Mouse (Mus musculus): ENCODE measurements around the gene Asb15. TPM values are rescaled to one million over a fixed set of nuclear protein-coding genes. Genes with fewer than 3 reads are reported as not detected.

Gene Asb15
- polyA plus RNA-seq, 1 experiment from 2014 or later = not detected

- no peaks in the 10 kb centered on the region for H3K36me3 ChIP-seq (ENCODE audit: control insufficient read depth, insufficient read depth, low read length)
- H3K27ac ChIP-seq (ENCODE audit: low read length) = no peak overlapping the region
- H3K9ac ChIP-seq (ENCODE audit: low read depth, low read length) = no peak overlapping the region
- H3K4me2 ChIP-seq (ENCODE audit: low read length) = no peak overlapping the region
- no peak for ATAC-seq
- H3K4me3 ChIP-seq (ENCODE audit: low read depth, low read length) = no peak overlapping the region
- 0 out of 2 replicates have a peak, but pooled peaks cover 2% of the 10 kb centered on the region for H3K9me3 ChIP-seq (replicated peaks; ENCODE audit: control insufficient read depth, low read length, poor library complexity, severe bottlenecking)
- no peaks in the 10 kb centered on the region for H3K4me1 ChIP-seq (ENCODE audit: control insufficient read depth, insufficient read depth, low read length)
- no peaks in the 10 kb centered on the region for H3K27me3 ChIP-seq (ENCODE audit: control insufficient read depth, insufficient read depth, low read depth, low read length)
Observed at GRCm38 (mm10) chr6:24573319-24573718, 45.4 kb downstream of the Asb15 start.

- Histone ChIP-seq H3K27ac (ENCODE audit: low read length) (no peak overlapping the region), H3K36me3 (ENCODE audit: control insufficient read depth, insufficient read depth, low read length) (no peaks in the 10 kb centered on the region), H3K4me1 (ENCODE audit: control insufficient read depth, insufficient read depth, low read length) (no peaks in the 10 kb centered on the region; the same call in 1 of the 2 replicates), H3K9ac (ENCODE audit: low read depth, low read length) (no peak overlapping the region), H3K27me3 (ENCODE audit: control insufficient read depth, insufficient read depth, low read depth, low read length) (no peaks in the 10 kb centered on the region), H3K4me3 (ENCODE audit: low read depth, low read length) (no peak overlapping the region), H3K9me3 (replicated peaks; ENCODE audit: control insufficient read depth, low read length, poor library complexity, severe bottlenecking) (no peaks in the 10 kb centered on the region), H3K4me2 (ENCODE audit: low read length) (no peak overlapping the region)
- 84% methylated on average over 3 of the region's 3 CpGs for WGBS
- no peak for ATAC-seq
Observed at GRCm38 (mm10) chr6:24583456-24583855, 55.5 kb downstream of the Asb15 start.

- ATAC-seq = no peak
- no peaks in the 10 kb centered on the region for H3K27me3 ChIP-seq (ENCODE audit: control insufficient read depth, insufficient read depth, low read depth, low read length)
- no peaks in the 10 kb centered on the region; the same call in 1 of the 2 replicates for H3K4me1 ChIP-seq (ENCODE audit: control insufficient read depth, insufficient read depth, low read length)
- WGBS = 67% methylated on average over 8 of the region's 10 CpGs
- no peak overlapping the region; the same call in 1 of the 2 replicates for H3K27ac ChIP-seq (ENCODE audit: low read length)
- no peaks in the 10 kb centered on the region for H3K36me3 ChIP-seq (ENCODE audit: control insufficient read depth, insufficient read depth, low read length)
- no peak overlapping the region for H3K4me3 ChIP-seq (ENCODE audit: low read depth, low read length)
- no peak overlapping the region for H3K4me2 ChIP-seq (ENCODE audit: low read length)
- no peaks in the 10 kb centered on the region for H3K9me3 ChIP-seq (replicated peaks; ENCODE audit: control insufficient read depth, low read length, poor library complexity, severe bottlenecking)
- no peak overlapping the region for H3K9ac ChIP-seq (ENCODE audit: low read depth, low read length)
Observed at GRCm38 (mm10) chr6:24585431-24586310, 57.7 kb downstream of the Asb15 start.

DNA sequence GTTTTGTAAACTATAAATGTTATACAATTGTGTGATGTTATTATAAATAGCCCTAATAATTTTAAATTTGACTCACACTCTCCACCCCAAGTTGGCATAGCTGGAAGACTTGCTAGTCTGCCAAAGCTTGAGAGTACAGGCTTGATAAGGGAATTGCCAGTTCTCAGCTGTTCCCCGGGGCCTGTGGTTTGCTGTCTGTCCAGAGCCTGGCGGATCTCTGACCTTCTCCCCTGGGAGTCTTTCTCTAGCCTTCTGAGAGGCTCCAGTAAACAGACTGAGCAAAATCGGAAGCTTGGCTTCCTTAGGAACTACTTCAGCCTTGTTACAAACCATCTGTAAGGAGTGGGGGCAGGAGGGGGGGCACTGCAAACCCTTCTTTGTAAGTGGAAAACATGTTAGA, 58.9 kb downstream of the Asb15 start:
- no peak overlapping the region for H3K9ac ChIP-seq (ENCODE audit: low read depth, low read length)
- H3K4me3 ChIP-seq (ENCODE audit: low read depth, low read length) = no peak overlapping the region
- no peak overlapping the region for H3K27ac ChIP-seq (ENCODE audit: low read length)
- ATAC-seq = no peak
- H3K4me1 ChIP-seq (ENCODE audit: control insufficient read depth, insufficient read depth, low read length) = no peaks in the 10 kb centered on the region; the same call in 1 of the 2 replicates
- no peak overlapping the region for H3K4me2 ChIP-seq (ENCODE audit: low read length)
- H3K27me3 ChIP-seq (ENCODE audit: control insufficient read depth, insufficient read depth, low read depth, low read length) = no peaks in the 10 kb centered on the region
- no peaks in the 10 kb centered on the region for H3K9me3 ChIP-seq (replicated peaks; ENCODE audit: control insufficient read depth, low read length, poor library complexity, severe bottlenecking)
- WGBS = 41% methylated on average over 3 of the region's 3 CpGs
- H3K36me3 ChIP-seq (ENCODE audit: control insufficient read depth, insufficient read depth, low read length) = no peaks in the 10 kb centered on the region

DNA sequence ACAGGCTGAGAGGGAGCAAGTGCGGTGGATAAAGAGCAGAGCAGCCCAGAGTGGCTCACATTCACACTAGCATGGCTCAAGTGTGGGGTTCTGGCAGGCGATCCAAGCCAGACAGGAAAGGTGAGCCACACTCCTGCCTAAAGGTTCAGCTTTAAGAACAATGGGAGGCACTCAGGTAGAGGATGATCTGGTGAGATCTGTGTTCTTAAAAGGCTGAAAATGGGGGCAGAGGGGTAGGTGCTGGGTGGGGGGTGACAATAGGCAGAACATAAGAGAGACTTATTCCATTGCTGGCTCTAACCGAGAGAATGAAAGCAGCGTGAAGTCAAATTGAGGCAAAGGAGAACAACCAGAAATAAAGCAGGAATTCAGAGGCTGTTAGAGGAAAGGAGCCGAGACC, 62.3 kb downstream of the Asb15 start:
- no peak for ATAC-seq
- no peak overlapping the region for H3K4me2 ChIP-seq (ENCODE audit: low read length)
- H3K4me1 ChIP-seq (ENCODE audit: control insufficient read depth, insufficient read depth, low read length) = no peaks in the 10 kb centered on the region; the same call in 1 of the 2 replicates
- H3K36me3 ChIP-seq (ENCODE audit: control insufficient read depth, insufficient read depth, low read length) = no peaks in the 10 kb centered on the region
- H3K9ac ChIP-seq (ENCODE audit: low read depth, low read length) = no peak overlapping the region
- H3K27ac ChIP-seq (ENCODE audit: low read length) = no peak overlapping the region
- H3K9me3 ChIP-seq (replicated peaks; ENCODE audit: control insufficient read depth, low read length, poor library complexity, severe bottlenecking) = no peaks in the 10 kb centered on the region
- no peaks in the 10 kb centered on the region for H3K27me3 ChIP-seq (ENCODE audit: control insufficient read depth, insufficient read depth, low read depth, low read length)
- WGBS = 75% methylated on average over 5 of the region's 5 CpGs
- no peak overlapping the region for H3K4me3 ChIP-seq (ENCODE audit: low read depth, low read length)

- H3K27me3 ChIP-seq (ENCODE audit: control insufficient read depth, insufficient read depth, low read depth, low read length) = no peaks in the 10 kb centered on the region
- H3K4me3 ChIP-seq (ENCODE audit: low read depth, low read length) = no peak overlapping the region
- no peak for ATAC-seq
- no peak overlapping the region for H3K9ac ChIP-seq (ENCODE audit: low read depth, low read length)
- WGBS = 51% methylated on average over 10 of the region's 10 CpGs
- H3K9me3 ChIP-seq (replicated peaks; ENCODE audit: control insufficient read depth, low read length, poor library complexity, severe bottlenecking) = no peaks in the 10 kb centered on the region
- H3K36me3 ChIP-seq (ENCODE audit: control insufficient read depth, insufficient read depth, low read length) = no peaks in the 10 kb centered on the region
- H3K4me2 ChIP-seq (ENCODE audit: low read length) = no peak overlapping the region
- no peaks in the 10 kb centered on the region; the same call in 1 of the 2 replicates for H3K4me1 ChIP-seq (ENCODE audit: control insufficient read depth, insufficient read depth, low read length)
- no peak overlapping the region for H3K27ac ChIP-seq (ENCODE audit: low read length)
Observed at GRCm38 (mm10) chr6:24591525-24592218, 63.7 kb downstream of the Asb15 start.

DNA sequence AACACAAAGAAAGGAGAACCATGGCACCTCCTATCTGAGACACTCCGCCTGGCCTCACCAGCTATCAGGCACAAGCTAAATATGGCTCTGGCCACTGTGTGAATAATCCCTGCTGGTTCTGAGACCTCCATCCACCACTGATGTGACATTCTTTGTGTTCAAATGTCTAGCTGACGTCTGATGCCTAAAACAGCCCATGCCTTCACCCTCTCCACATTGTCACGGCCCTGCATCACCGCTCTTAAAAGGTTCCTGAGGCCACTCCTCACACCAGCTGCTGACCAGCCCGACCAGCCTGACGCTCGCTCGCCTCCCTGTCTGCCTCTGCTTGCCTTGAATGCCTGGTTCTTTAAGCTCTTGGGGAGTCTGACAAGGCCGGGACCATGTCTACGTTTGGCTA, 69.6 kb downstream of the Asb15 start, which contains the start of gene Lmod2:
Gene Lmod2 (plus strand): TSS at position 263 of the 400 bp plus-strand sequence.
- H3K4me2 ChIP-seq (ENCODE audit: low read length) = no peak within 1 kb of the TSS
- H3K4me1 ChIP-seq (ENCODE audit: control insufficient read depth, insufficient read depth, low read length) = no peaks in the 10 kb centered on the region
- no peak within 1 kb of the TSS for H3K9ac ChIP-seq (ENCODE audit: low read depth, low read length)
- no peaks in the 10 kb centered on the region for H3K27me3 ChIP-seq (ENCODE audit: control insufficient read depth, insufficient read depth, low read depth, low read length)
- no peak within 1 kb of the TSS for H3K27ac ChIP-seq (ENCODE audit: low read length)
- WGBS = 66% methylated on average over 10 of the region's 10 CpGs
- no peaks in the 10 kb centered on the region for H3K9me3 ChIP-seq (replicated peaks; ENCODE audit: control insufficient read depth, low read length, poor library complexity, severe bottlenecking)
- no peak for ATAC-seq
- H3K4me3 ChIP-seq (ENCODE audit: low read depth, low read length) = no peak within 1 kb of the TSS
- H3K36me3 ChIP-seq (ENCODE audit: control insufficient read depth, insufficient read depth, low read length) = no peaks in the 10 kb centered on the region

GRCm38 (mm10) chr6:24599179-24599578, 71.2 kb downstream of the Asb15 start:
- Histone ChIP-seq H3K4me2 (ENCODE audit: low read length) (no peak overlapping the region), H3K4me3 (ENCODE audit: low read depth, low read length) (no peak overlapping the region), H3K36me3 (ENCODE audit: control insufficient read depth, insufficient read depth, low read length) (no peaks in the 10 kb centered on the region), H3K27me3 (ENCODE audit: control insufficient read depth, insufficient read depth, low read depth, low read length) (no peaks in the 10 kb centered on the region), H3K9ac (ENCODE audit: low read depth, low read length) (no peak overlapping the region), H3K4me1 (ENCODE audit: control insufficient read depth, insufficient read depth, low read length) (no peaks in the 10 kb centered on the region), H3K9me3 (replicated peaks; ENCODE audit: control insufficient read depth, low read length, poor library complexity, severe bottlenecking) (no peaks in the 10 kb centered on the region), H3K27ac (ENCODE audit: low read length) (no peak overlapping the region)
- WGBS = 95% methylated on average over 6 of the region's 6 CpGs
- no peak for ATAC-seq

DNA sequence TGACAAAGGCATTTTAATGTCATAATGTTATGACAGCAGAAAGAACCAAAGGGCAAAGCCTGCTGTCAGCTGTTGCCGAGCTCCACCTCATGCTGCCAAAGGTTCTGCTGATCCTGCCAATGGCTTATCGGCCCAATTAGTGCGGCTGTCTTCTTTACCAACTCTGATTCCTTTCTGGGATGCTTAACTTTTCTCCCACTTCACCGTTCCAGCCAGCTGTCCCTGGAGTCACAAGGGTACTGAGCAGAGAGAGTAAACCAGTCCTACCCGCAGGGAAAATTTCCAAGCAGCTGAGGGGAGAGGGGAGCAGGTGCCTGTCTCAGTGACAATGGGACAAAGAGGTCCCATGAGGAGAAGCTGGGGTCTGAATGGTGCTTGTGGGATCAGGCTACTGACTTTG, 71.7 kb downstream of the Asb15 start:
- Histone ChIP-seq H3K4me3 (ENCODE audit: low read depth, low read length) (no peak overlapping the region), H3K4me2 (ENCODE audit: low read length) (no peak overlapping the region), H3K4me1 (ENCODE audit: control insufficient read depth, insufficient read depth, low read length) (no peaks in the 10 kb centered on the region), H3K27me3 (ENCODE audit: control insufficient read depth, insufficient read depth, low read depth, low read length) (no peaks in the 10 kb centered on the region), H3K36me3 (ENCODE audit: control insufficient read depth, insufficient read depth, low read length) (no peaks in the 10 kb centered on the region), H3K27ac (ENCODE audit: low read length) (no peak overlapping the region), H3K9me3 (replicated peaks; ENCODE audit: control insufficient read depth, low read length, poor library complexity, severe bottlenecking) (no peaks in the 10 kb centered on the region), H3K9ac (ENCODE audit: low read depth, low read length) (no peak overlapping the region)
- no peak for ATAC-seq
- WGBS = 77% methylated on average over 5 of the region's 5 CpGs

Data from midbrain, embryonic 16.5 days (tissue).